20 mouse cellular contexts compared by ENCODE assay signal in the genomic region with DNA sequence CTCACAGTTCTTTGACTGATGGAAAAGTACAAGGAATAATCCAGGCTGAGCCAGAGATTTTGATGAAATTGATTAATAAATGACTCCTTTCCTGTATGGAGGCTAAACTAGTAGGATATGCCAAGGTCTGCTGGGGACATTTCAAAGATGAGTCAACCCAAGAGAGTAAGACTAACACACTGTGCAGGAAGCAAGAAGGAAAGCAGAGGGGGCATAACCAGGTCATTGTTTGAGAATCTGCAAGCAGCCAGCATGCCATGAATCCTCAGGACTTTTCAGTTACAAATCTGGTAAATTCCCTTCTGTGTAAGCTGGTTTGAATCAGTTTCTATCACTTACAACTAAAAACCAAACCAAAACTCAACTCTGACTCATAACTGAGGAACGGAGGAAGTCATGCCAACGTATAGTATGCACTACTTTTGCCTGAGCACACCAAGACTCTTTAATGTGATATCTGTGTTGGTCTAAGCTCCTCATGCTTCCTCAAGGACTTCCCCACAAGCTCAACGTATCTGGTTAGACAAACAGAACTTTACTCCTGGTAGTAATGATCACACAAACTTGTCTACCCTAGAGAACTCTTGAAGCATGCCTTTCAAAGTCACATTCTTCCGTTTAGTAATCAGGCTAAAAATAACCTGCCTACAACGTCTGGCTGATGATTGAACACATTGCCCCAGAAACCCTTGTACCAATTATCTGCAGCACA.
A peak's percentile ranks its signal among the peaks of the same experiment; 100 is the strongest.
DNase-seq lines count a peak whose midpoint lies in the region; ATAC-seq and TF ChIP-seq lines count a peak whose summit lies in the region.
"Had no signal": no experiment of that assay in that cellular context is flagged by ENCODE, and none has a peak within 500 bp of the region (broad histone marks: within the 10 kb centered on the region; RNA-seq: fewer than 3 reads in every experiment).

No protein-coding gene starts in this region.

- peak; percentile 87 for ATAC-seq in lung, embryonic 16.5 days (ENCODE audit: low read depth)
- no peak for ATAC-seq in heart, embryonic 12.5 days (ENCODE audit: insufficient number of reproducible peaks, low FRiP score)
- no peak for ATAC-seq in forebrain, embryonic 12.5 days (ENCODE audit: low FRiP score)
- ATAC-seq: CD4-positive, CD25-positive, alpha-beta regulatory T cell, adult 4 months; forebrain, embryonic 14.5 days; midbrain, embryonic 16.5 days had no signal

- peak overlapping the region; percentile 63 for H3K27ac ChIP-seq in heart, adult 2 months
- H3K27ac ChIP-seq in lung, embryonic 16.5 days (ENCODE audit: low read length), result peak overlapping the region; percentile 45
- H3K27ac ChIP-seq in heart, embryonic 12.5 days (ENCODE audit: poor library complexity, severe bottlenecking), result peak overlapping the region; percentile 53
- no peak overlapping the region for H3K27ac ChIP-seq in forebrain, embryonic 12.5 days
- H3K27ac ChIP-seq: embryonic facial prominence, embryonic 12.5 days; hindbrain, embryonic 13.5 days; kidney, postnatal 0 days; limb, embryonic 13.5 days; macrophage had no signal

- WGBS in heart, adult 2 months, result 31% methylated on average over 5 of the region's 5 CpGs
- 37% methylated on average over 5 of the region's 5 CpGs for WGBS in lung, embryonic 16.5 days
- WGBS in heart, embryonic 12.5 days, result 29% methylated on average over 5 of the region's 5 CpGs
- WGBS in forebrain, embryonic 12.5 days, result 84% methylated on average over 5 of the region's 5 CpGs

- H3K79me2 ChIP-seq in heart, adult 2 months (replicated peaks; ENCODE audit: control insufficient read depth, insufficient read depth, low read length), result no peaks in the 10 kb centered on the region

- no peak overlapping the region for H3K4me2 ChIP-seq in lung, embryonic 16.5 days (ENCODE audit: low read depth, low read length)
- H3K4me2 ChIP-seq in heart, embryonic 12.5 days, result no peak overlapping the region
- no peak overlapping the region for H3K4me2 ChIP-seq in forebrain, embryonic 12.5 days
- H3K4me2 ChIP-seq: embryonic facial prominence, embryonic 12.5 days; hindbrain, embryonic 13.5 days; limb, embryonic 13.5 days had no signal

- H3K4me3 ChIP-seq in heart, adult 2 months, result no peak overlapping the region
- no peak overlapping the region for H3K4me3 ChIP-seq in lung, embryonic 16.5 days (ENCODE audit: low read length)
- H3K4me3 ChIP-seq in heart, embryonic 12.5 days, result no peak overlapping the region
- no peak overlapping the region for H3K4me3 ChIP-seq in forebrain, embryonic 12.5 days (replicated peaks)
- H3K4me3 ChIP-seq: embryonic facial prominence, embryonic 12.5 days; hindbrain, embryonic 13.5 days; limb, embryonic 13.5 days had no signal

- TF ChIP-seq EP300 in heart, adult 2 months (IDR thresholded peaks at IDR 0.05; ENCODE audit: insufficient read depth, low read depth, low read length), result no peak

- no peaks in the 10 kb centered on the region for H3K27me3 ChIP-seq in heart, adult 2 months (ENCODE audit: control insufficient read depth, insufficient read depth, low read length)
- H3K27me3 ChIP-seq in lung, embryonic 16.5 days (ENCODE audit: control insufficient read depth, insufficient read depth, low read depth, low read length), result no peaks in the 10 kb centered on the region
- no peaks in the 10 kb centered on the region for H3K27me3 ChIP-seq in heart, embryonic 12.5 days (replicated peaks)
- H3K27me3 ChIP-seq in forebrain, embryonic 12.5 days, result no peaks in the 10 kb centered on the region
- H3K27me3 ChIP-seq: embryonic facial prominence, embryonic 12.5 days; hindbrain, embryonic 13.5 days; limb, embryonic 13.5 days had no signal

- H3K36me3 ChIP-seq in heart, adult 2 months (ENCODE audit: control insufficient read depth, insufficient read depth, low read length), result peaks cover 4% of the 10 kb centered on the region; the same call in 1 of the 2 replicates
- no peaks in the 10 kb centered on the region for H3K36me3 ChIP-seq in lung, embryonic 16.5 days (ENCODE audit: control insufficient read depth, insufficient read depth, low read length)
- H3K36me3 ChIP-seq in heart, embryonic 12.5 days, result no peaks in the 10 kb centered on the region
- H3K36me3 ChIP-seq in forebrain, embryonic 12.5 days (replicated peaks), result no peaks in the 10 kb centered on the region
- H3K36me3 ChIP-seq: embryonic facial prominence, embryonic 12.5 days; hindbrain, embryonic 13.5 days; limb, embryonic 13.5 days had no signal

- no peak overlapping the region for H3K9ac ChIP-seq in heart, adult 2 months (ENCODE audit: low read depth, low read length)
- no peak overlapping the region for H3K9ac ChIP-seq in lung, embryonic 16.5 days (ENCODE audit: low read length)
- no peak overlapping the region for H3K9ac ChIP-seq in heart, embryonic 12.5 days
- no peak overlapping the region for H3K9ac ChIP-seq in forebrain, embryonic 12.5 days
- H3K9ac ChIP-seq: embryonic facial prominence, embryonic 12.5 days; hindbrain, embryonic 13.5 days; limb, embryonic 13.5 days had no signal

- no peaks in the 10 kb centered on the region for H3K9me3 ChIP-seq in lung, embryonic 16.5 days (ENCODE audit: control insufficient read depth, low read length)
- peaks cover 5% of the 10 kb centered on the region; the same call in 1 of the 2 replicates for H3K9me3 ChIP-seq in heart, embryonic 12.5 days (replicated peaks)
- no peaks in the 10 kb centered on the region for H3K9me3 ChIP-seq in forebrain, embryonic 12.5 days
- H3K9me3 ChIP-seq: embryonic facial prominence, embryonic 12.5 days; hindbrain, embryonic 13.5 days; limb, embryonic 13.5 days had no signal

- intact Hi-C loops in heart, adult 2 months (cut with DNase I), result no loop called here

- no peak for TF ChIP-seq POLR2A in heart, adult 2 months (IDR thresholded peaks at IDR 0.05; ENCODE audit: insufficient read depth, low read depth, low read length)

- TF ChIP-seq CTCF in heart, adult 2 months (IDR thresholded peaks at IDR 0.05), result no peak

- DNase-seq in heart, adult 2 months, result no peak
- no peak for DNase-seq in heart, postnatal 4 days
- DNase-seq in lung, postnatal 4 days, result no peak
- no peak for DNase-seq in adrenal gland, adult 8-10 months
- DNase-seq in cerebellum, adult 9-11 months, result no peak
- DNase-seq: adrenal gland, postnatal 10 days; cerebellum, postnatal 36 days; gastrocnemius, postnatal 14 days; thymus, adult 18-20 months had no signal

- H3K4me1 ChIP-seq in heart, adult 2 months (ENCODE audit: control insufficient read depth, insufficient read depth, low read length), result peaks cover 3% of the 10 kb centered on the region; the same call in 1 of the 2 replicates
- H3K4me1 ChIP-seq in lung, embryonic 16.5 days (replicated peaks; ENCODE audit: control insufficient read depth, insufficient read depth, low read length), result peaks cover 11% of the 10 kb centered on the region; the same call in 1 of the 2 replicates
- H3K4me1 ChIP-seq in heart, embryonic 12.5 days (replicated peaks), result peaks cover 38% of the 10 kb centered on the region
- 0 out of 2 replicates have a peak, but pooled peaks cover 3% of the 10 kb centered on the region for H3K4me1 ChIP-seq in forebrain, embryonic 12.5 days
- H3K4me1 ChIP-seq: embryonic facial prominence, embryonic 12.5 days; hindbrain, embryonic 13.5 days; limb, embryonic 13.5 days had no signal
